Mouse (Mus musculus) retina, embryonic 14.5 days (tissue): ENCODE measurements around the gene Arhgef18.

Experiments used
- DNase-seq: peaks from one replicate; pipeline ENCODE4 v3.0.0-alpha.2; 2015; ENCODE audit warnings: low spot score

The Arhgef18 gene

GRCm38 (mm10) chr8:3502217-3502616 is 109.4 kb downstream of the Arhgef18 start:
- no peak for DNase-seq
